Mouse (Mus musculus) neutrophil, adult 5-6 weeks (primary cell): ENCODE data around the gene Cpvl. TPM values are rescaled to one million over a fixed set of nuclear protein-coding genes. Genes with fewer than 3 reads are reported as not detected.

ENCODE experiments used
- ATAC-seq: fragments of 151-379, 151-347 bp; 2 replicates; pipeline ENCODE4 v1.8.0; 2017; ENCODE audit warnings: mild to moderate bottlenecking, moderate TSS enrichment; ENCODE audit not compliant: insufficient number of reproducible peaks, poor library complexity, low FRiP score, severe bottlenecking; ENCODE audit errors: extremely low read depth
- total RNA-seq: library from RNA; stranded (forward); fragments of 200-1000 nt; gene quantifications from 2 replicates; pipeline ENCODE4 v1.2.3, GENCODE M21; 2017

The Cpvl gene
- total RNA-seq, 1 experiment from 2014 or later, result not detected

DNA sequence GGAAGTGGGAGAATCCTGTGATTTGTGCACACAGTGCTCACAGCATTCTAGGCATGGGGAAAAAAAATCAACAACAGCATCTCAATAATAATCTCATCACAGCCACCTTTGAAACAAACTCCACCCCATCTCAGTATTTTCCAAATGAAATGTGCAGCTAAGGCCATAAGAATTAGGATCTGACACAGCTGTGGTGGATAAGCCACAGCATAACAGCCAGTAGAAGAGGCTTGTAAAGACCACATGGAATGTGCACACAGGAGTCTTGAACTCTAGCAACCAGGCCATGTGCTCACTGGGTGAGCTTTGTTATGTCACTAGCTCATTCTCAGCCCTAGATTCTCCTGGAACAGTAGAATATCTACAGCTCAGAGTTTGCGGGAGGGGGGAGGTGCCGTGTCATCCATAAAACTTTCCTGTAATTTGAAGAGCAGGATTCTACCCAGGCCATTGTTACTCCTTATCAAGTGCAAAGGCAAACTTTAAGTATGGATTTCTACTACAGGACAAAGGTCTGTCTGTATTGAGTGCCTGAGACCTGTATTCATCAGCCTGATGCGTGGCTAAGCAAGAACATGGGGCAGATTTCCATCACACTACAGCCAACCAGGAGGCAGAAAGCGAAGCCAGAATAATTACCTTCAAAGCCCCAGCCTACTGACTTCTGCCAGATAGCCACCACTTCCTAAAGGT, 73.6 kb downstream of the Cpvl start:
- no peak for ATAC-seq

DNA sequence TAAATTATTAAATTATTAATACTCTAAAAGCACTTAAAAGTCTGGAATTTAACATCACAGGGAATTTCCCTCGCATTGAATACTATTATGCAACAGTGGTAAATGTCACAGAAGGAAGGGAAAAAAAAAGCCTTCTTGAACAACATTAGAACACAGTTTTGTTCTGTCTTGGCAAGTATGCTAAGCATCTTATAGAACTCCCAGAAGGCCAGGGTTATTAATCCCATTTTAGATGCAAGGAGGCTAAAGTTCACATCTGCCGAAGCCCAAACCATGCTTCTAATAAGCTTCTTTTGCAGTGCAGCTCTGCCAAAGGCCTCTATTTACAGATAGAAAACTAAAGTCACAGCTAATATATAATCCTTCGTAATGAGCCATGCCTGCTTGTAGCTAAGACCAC, 74.3 kb downstream of the Cpvl start:
- no peak for ATAC-seq

DNA sequence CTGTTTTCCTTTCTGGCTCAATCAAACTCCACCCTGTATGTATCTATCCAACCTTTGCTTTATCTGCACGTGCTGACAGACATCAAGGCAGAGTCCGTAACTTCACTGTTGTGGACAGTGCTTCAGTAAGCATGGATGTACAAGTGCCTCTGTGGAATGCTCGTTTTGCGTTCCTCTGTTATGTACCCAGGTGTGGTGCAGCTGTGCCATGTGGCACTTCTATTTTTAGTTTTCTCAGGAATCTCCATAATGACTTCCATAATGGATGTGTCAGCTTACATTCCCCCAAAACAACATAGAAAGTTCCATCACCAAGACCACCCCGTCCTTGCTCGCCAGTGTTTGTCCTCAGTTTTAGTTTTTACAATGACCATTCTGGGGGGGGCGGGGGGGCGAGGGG, 76.7 kb downstream of the Cpvl start:
- no peak for ATAC-seq

DNA sequence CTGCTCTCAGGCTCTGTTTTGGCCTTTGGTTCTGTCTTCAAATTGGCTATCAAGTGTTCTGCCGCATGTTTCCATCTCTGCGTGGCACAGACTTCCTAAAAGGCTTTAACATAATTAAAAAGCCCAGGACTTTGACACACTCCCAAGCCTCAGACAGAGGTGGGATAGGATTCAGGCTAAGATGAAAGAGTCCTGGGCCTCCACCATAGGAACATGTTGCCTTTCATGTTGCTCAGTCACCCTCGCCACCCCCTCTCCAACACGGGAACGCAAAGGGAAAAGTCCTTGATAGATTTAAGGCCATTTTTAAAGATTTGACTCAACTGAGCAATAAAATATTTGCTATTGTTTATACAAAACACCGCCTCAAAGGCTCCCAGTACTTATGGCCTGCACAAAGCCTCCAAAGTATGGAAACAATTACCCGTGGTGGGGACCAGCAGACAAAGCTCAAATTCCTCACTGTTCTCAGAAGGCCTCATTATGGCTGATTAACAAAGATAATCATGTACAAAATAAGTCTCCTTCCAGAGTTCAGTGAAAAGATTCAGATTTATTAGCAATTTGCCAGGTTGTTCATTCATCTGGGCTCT, 80.5 kb downstream of the Cpvl start:
- no peak for ATAC-seq

DNA sequence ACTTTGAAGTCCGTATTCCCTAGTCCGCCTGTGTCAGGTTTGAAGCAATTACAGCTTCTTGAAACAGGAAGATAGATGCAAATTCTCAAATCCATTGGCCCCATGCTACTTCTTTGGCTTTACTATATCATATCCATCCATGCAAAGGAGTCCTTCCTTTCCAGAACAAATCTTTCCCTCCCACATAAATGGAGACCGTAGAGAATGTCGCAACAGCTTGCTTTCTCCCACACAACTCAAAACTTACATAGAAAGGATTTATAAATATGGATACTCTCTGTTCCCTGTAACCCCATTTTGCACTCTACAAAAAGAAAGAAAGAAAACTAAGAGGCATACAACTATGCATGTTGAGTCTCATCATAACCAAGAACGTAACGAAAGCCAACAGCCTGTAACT, 81.3 kb downstream of the Cpvl start:
- ATAC-seq, result no peak

DNA sequence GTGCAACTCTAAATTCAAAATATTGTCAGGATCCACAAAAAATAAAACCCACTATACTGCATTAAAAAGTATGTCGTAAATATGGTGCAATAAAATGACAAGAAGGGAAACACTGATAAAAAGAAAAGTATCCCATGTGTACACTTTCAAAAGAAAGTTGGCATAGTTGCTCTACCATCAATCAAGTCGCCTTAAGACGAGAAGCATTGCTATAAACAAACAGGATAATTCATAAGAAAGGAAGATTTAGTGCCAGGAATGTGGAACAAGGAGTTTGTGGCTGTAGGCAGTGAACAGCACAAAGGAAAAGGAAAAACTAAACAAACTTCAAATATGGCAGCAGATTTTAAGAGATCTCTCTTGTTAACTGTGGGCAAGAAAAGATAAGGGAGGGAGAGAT, 84.7 kb downstream of the Cpvl start:
- no peak for ATAC-seq

DNA sequence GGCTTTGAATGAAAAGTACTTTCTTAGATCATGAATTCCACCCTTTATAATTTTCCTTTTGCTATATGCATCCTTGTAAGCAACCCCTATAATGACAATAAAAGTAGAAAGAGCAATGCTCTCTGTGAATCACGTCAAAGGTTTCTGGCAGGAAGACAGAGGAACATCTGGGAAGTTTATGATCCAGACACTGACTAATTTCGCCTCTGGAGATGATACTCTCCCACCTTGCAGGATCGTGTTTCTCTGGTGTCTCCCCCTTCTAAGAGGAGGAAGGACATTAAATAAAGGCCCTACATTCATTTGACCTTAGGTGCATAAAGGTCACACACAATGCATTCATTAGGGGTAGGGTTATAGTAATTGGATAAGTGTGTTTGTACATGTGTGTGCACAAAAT, 87.4 kb downstream of the Cpvl start:
- no peak for ATAC-seq

DNA sequence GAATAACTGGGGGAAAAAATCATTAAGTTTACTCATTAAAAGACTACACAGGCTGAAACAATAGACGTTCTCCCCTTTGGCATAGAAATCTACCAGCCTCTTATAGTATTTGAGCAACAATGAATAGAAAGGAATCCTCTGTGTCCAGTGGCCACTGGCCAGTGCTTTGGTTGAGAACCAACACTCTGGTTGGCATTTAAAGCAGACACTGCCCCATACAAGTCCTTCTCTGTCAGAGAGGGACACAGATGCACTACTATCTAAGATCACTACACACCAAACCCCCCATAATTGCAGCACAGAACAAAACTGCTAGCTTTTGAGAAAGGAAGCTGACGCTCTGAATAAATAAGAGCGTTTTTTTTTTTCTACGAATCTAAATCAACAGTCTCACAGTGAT, 93.5 kb downstream of the Cpvl start:
- ATAC-seq, result no peak

DNA sequence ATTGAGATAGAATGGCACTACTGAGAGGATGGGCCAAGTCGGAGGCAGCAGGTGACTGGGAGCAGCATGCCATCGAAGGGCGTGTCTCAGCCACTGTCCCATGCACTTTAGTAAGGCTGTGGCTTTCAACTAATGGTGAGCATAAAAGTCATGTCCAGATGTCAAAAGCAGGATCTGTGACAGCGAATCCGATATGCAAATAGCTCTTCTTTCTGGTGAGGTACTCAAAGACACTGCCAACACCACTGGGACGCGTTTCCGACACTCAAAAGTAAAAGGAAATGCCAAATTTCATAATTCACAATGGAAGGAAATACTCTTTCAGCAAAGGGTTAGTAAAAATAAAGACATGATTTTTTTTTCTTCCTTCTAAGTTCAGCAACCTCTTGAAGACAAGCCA, 94.0 kb downstream of the Cpvl start:
- ATAC-seq, result no peak

DNA sequence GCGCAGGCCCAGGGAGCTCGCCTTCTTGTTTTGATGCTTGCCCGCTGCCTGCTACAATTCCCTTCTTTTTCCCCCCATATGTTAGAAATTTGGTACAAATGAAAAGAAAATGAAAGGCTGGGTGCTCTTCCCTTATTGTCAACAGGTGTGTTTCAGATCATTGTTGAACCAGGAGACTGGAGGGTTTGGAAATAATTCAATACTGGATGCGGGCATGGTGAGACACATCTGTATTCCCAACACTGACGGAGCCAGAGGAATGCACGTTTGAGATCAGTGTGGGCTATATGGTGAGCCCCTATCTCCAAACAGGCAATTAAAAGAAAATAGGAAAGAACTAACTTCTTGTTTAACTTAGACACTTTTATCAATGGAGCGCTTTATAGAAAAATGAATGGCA, 95.1 kb downstream of the Cpvl start:
- ATAC-seq, result no peak

DNA sequence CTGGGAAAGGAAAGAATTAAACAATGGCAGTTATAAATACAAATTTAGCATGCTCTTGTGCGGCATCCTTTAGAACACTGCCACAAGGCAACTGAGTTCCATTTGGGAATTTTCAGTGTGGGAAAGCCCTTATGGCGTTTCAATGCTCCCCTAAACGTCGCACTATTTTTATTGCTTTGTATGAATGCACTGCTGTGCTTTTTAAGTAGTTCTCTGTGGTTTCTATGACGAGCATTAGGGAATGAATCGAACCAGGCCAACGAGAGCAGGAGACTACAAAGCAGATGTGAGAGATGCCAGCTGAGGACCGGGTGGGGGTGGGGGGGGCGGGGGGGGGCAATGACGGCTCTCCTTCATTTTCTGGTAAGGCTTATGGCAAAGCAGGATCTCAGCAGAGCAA, 96.8 kb downstream of the Cpvl start:
- no peak for ATAC-seq

DNA sequence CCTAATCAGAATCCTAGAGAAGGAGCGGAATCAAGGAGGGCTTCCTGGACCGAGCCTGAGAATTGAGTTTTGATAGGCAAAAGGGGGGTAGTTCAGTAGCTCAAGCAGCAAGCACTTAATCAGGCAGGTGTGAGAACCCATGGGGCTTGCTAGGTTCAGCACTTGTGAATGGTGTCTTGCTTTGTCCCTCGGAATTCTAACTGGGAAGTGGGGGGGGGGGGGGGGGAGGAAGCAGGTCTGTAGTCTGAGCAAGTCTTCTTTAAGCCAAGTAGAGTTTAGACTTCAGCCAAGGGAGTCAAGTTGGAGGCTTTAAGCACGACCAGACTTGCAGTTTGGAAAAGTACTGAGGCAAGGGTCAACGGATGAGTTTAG, 97.2 kb downstream of the Cpvl start:
- no peak for ATAC-seq

DNA sequence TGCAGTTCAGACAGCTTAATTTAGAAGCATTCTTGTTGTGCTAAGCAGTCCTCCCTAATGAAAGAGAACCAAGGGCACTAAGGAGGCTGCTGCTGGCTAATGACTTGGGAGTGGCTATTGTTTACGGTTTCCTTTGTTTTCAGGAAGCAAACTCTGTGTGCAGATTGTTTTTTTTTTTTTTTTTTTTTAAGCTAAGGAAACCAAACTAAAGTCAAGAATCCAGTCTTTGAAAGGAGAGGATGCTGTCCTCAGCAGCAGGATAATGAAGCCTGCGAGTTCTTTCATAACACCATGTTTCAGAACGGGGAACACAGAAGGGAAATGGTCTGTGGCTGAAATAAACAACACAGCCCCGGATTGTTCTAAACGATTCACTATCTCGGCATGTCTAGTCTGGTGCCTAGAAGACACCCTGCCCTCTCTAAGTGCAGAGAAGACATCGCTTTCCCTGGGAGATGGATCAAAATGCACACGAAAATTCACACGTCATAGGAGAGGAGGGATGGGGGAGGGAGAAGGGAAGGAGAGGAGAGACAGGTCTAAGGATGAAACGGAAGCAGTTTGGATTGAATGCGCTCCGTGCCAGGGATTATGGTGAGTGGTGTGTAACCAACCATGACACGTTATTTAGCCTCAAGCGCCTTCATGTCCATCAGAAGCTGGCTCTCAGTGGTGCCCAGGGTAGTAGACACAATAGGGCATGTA, 97.8 kb downstream of the Cpvl start:
- no peak for ATAC-seq

DNA sequence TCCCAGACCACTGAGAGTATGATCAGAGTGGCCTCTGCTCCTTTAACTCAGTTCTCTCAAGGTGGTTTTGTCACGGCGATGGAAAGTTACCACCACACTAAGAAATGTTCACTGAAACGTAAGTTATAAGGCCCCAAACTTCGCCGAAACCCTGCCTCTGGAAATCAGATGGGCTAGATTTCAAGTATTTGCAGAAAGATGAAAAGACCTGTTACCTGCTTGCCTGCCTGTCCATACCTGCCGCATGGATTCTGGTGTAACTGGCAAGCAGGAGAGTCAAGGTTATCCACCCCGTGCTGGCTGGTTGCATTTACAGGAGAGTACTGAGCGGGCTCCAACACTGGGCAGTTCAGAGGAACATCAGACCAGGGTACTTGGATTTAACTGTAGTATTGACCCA, 98.9 kb downstream of the Cpvl start:
- ATAC-seq, result no peak

DNA sequence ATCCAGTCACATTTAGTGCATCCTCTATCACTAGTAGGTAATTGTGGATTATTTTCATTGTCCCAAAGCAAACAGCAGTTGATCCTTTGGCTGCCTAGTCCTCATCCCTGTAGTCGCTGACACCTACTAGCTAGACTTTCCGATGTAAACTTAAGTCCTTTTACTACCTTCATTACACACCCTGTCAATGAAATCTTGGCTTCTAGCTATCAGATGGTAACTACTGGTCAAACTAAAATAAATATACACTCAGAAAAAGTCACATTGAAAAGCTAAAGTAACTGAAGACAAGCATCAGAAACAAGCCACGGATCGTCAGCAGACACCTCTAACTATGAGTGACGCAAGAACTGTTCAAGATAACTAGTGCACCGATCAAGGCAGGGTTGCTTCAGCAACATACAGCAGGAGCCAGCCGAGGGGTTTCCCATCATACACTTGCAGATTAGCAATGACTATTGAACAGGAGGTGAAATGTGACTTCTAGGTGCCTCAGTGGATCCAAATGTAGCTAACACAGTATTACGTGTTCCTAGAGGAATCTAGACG, 103.5 kb downstream of the Cpvl start:
- no peak for ATAC-seq

DNA sequence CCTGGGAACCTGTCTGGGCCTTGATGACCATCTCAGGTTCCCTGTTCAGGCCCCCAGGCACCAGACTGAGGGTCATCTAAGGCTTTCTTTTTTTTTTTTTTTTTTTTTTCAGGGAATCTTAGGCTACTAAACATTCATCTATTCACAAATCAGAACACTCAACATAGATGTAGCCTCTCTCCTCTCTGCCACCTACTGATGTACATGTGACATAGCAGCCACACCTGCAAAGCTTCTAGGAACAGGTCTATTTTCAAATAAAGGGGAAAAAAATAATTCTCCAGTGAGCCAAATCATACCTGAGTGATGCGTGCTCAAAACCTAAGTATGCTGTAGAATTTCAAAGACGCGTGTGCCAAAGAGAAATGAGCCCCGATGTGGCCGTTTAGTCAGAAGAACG, 106.6 kb downstream of the Cpvl start:
- no peak for ATAC-seq

DNA sequence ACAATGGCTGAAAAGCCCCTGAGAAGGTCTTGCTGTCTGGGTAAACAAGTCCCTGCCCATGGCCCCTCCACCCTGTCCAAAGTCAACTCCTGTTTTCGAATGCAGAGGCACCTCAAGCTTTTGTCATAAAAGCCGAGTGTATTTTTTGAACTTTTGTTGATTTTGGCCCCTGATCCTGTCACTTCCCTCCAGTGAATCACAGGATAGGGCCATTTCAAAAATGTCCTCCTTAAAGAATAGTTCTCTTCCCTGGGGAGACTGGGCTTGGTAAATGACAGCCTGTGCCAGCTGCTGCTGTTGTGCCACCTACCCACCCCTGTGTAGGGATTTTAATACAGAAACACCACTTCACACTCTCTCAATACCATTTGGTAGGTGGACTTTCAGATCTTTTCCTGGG, 115.5 kb downstream of the Cpvl start:
- ATAC-seq, result no peak

DNA sequence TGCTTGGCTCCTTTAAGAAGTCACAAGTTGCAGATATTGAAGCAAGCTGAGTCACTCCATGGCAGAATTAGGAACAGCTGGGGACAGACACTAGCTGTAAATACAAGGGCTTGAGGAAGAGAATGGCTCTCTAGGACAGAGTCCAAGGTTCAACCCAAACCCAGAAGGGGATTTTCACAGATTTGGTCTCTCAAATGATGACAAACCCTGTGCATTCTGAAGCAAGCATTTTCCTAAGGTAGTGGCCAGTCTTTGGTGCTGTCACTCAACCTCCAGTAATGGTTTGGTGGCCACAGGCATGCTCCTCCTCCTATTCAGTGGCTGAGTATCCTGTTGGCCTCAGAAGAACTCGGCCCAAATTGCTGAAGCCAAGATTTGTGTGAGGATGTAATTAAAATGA, 119.4 kb downstream of the Cpvl start:
- ATAC-seq, result no peak

DNA sequence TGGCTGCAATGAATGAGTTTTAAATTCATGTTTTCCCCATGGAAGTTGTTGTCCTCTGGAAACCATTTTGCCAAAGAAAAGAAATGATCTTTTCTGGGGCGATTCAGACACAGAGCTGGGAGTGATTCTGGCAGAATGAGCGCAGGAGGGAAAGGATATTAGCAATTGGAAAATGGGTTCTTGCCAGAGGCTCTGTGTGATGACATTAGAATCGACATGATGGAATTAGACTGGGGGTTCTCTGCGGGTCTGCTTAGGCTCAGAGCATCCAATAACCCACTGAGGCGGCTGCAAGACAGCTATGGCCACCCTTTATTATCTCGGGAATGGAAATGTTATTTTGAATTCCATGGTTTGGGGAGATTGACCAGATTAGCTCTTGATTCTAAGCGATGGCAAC, 120.6 kb downstream of the Cpvl start:
- ATAC-seq, result no peak

DNA sequence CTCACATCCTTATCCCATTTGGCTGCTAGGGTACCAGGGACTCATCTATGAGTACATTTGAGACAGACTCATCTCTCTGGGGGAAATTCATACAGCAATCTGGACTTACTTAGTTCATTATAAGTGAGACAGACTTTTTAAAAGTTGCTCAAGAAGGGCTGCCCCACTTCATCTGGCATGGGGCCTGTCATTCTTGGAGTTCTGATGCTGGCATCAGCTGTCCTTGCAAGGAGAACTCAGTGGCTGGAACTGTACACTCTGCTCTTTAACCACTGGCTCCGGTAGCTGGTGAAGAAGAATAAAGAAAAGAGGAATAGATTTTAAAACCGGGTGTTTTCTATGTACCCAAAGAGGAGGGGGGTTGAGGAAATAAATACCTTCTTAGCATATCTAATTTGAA, 121.7 kb downstream of the Cpvl start:
- no peak for ATAC-seq
